Mouse (Mus musculus) thymus, postnatal 4 days (tissue): ENCODE data around the gene Ccl6.

Experiments used
- DNase-seq: peaks from one replicate; pipeline ENCODE4 v3.0.0; 2021

Gene Ccl6

DNA sequence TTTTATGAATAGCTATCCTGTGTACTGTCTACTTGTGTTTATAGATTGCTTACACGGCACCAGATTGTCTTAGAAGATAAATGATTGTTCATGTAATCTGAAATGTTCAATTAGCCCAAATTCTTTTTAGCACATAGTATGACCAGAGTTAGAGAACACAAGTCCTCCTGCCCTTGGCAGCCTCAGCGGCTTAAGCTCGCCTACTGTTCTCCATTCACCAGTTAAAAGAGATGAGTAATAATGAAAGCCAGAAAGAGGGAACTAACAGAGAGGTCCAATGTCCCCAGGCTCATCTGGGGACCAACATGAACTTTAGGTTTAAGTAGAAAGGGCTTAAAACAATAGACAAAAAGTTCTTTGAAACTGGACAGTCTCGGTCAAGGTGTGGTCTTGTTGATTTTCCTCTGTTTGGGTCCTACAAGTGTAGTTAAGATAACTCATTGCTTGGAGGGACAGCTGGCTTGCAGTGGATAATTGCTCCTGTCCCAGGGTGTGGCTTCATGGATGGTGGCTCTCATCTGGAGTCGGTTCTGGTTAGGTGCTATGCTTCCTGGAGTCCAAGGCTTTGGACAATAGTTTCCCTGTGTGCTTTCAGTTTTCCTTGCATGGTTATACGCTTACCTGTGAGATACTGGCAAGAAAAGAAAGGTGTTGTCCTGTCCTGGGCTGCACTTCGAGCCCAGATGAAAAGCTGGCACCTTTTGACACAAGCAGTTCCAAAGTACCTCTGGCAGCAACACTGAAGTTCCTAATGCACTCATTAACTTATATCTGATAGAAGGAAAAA is 3.0 kb upstream of the Ccl6 start:
- no peak for DNase-seq

DNA sequence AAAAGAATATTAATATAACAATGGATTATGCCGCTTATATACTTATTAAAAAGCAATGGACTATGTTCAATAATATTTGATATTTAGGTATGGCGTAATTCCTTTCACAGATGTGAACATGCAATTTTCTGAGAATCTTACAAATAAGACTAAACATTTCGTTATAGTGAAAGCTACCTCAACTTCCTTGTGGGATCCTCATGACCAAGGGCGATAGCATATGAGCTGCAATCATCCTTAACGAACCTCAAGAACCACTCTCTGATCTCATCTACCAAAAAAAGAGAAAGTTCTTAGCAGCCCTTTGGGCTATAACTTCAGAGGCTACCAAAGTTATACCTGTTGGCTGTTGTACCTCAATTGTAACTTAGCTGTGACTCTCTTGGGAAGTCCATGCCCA is 566 bp upstream of the Ccl6 start:
- DNase-seq: no peak

DNA sequence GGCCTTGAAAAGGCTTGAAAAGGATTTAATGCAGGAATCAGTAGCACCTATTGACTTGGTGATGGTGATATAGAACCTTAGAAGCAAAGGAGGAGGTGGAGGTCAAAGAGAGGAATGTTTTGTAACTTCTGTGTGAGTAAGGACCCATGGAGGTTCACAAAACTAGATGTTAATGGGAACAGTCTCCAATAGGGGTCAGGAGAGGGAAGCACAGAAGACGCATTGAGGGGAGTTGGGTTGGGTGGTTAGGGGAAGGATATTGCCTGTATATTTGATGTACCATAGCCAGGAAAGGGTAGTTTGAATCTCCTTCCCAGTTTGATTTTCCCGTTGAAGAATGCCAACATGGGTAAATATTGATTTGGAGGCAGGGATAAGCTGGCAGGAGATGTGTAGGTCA is 8.7 kb downstream of the Ccl6 start:
- DNase-seq: no peak

DNA sequence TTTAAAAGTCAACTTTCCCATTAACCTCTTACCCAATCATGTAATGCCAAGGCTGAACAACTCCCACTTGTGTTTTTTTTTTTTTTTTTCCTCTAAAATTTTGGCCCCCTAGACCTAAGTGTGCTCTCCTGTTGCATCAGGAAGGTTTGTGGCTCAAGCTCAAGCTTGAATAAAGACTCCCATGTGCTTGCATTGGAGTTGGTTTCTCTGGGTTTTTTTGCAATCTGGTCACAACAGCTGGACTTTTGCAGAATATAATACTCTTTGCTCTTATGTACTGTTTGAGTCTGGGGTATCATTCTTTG is 9.5 kb downstream of the Ccl6 start:
- no peak for DNase-seq

DNA sequence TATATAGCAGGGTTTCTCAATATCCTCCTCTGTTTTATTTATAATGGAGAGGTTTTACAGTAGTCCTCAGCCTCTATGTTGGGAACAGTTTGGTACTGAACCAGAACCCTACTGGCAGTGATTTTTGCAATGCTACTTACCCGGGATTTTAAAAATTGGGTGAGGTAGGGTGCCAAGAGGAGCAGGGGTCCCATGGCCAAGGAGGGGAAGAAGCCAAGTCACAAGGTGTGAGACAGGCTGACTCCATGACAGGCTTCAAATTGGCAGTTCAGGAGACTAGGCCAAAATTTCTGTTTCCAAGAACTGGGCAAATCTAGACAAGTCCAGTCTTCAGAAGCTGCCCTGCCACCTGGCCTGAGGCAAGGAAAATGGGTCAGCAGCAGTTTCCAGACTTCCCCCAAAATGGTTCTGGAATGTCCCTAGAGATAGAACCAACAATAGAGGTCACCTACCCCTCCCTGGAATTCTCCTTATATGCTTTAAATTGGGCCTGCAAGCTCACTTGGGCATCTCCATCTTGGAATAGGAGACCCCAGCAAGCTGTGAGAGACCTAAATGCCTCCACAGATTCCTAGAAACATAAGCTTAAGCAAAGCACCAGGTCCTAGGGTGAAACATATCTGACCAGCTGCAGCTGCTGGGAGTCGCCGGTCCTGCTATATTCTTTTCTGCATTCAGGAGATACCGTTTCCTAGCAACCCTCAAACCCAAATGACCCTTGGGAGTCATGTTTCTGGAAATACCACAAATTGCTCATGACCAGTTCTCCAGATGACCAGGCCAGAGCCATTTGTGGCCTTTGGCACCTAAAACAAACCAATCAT is 10.0 kb downstream of the Ccl6 start:
- DNase-seq: no peak

DNA sequence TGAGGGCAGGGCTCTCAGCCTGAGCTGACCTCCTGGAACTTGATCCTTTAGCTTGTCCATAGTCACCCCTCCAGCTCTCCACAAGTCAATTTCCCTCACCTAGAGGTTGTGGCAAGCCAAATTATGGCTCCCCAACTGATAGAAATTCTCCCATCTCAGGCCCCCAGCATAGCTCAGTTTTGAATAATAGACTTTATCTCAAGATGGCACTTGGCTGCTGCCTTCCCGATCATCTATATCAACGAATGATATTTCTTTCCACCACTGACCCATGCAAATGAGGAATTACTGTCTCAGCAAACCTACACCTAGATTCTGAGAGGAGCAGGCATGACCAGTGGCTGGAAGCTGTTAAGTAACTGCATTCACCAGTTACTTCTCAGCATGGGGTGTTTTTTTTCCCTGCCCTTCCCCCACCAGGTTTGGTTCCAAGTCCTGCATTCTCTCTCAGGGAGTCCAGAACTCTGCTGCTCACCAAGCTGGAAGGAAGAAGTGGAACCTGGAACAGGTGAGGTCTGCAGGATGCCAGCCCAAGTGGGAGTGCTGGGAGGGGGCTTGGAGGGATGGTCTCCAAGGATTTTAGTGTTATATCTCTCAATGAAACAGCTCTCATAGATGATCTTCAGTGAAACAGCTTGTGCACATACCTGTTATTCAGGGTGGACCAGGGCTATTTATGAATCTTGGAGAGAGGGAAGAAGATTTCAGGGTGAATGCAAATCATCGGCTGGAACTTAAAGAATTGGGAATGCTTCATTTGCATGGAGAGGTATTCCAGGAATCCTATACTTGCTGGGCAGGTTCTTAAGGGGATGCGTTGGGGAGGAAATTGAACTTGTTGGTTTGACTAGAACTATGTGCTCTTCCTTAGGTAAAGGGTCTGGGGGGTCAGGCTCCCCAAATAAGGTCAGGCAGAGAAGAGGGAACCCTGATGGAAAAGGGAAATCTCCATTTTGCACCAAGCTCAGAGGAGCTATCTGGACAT is 11.0 kb downstream of the Ccl6 start:
- no peak for DNase-seq

DNA sequence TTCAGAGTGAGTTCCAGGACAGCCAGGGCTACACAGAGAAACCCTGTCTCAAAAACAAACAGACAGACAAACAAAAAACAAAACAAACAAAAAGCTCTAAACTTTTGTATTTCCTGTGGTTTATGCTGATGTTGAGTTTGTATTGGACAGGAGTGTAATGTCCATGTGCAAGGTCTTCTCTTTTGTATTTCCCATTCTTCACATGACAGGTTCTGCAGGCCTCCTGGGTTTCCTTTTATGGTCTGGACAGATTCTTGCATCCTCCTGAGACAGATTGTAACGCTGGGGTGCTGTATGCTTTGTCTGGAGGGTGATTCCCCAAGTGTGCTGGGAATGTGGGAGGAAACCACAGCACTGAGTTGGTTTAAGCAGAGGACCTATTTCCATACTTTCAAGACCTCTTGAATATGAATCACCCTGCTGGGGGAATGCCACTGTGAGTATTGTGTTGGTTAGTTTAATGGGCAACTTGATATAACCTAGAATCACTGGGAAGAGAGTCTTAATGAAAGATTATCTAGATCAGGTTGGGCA is 12.1 kb downstream of the Ccl6 start:
- no peak for DNase-seq

DNA sequence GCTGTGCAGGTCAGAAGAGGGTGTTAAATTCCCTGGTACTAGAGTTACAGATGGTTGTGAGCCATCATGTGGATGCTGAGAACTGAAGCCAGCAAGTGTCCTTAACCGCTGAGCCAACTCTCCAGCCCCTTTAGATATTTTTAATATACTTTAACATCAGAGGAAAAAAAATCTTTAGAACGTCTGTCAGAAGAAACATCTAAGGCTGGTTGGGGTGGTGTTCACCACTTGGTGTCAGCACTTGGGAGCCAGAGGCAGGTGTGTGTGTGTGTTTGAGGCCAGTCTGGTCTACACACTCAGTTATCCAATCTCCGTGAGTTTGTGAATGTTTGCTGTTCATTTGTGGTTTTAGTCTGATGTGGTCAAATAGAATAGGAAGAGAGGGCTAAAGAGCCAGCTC is 13.9 kb downstream of the Ccl6 start:
- no peak for DNase-seq

DNA sequence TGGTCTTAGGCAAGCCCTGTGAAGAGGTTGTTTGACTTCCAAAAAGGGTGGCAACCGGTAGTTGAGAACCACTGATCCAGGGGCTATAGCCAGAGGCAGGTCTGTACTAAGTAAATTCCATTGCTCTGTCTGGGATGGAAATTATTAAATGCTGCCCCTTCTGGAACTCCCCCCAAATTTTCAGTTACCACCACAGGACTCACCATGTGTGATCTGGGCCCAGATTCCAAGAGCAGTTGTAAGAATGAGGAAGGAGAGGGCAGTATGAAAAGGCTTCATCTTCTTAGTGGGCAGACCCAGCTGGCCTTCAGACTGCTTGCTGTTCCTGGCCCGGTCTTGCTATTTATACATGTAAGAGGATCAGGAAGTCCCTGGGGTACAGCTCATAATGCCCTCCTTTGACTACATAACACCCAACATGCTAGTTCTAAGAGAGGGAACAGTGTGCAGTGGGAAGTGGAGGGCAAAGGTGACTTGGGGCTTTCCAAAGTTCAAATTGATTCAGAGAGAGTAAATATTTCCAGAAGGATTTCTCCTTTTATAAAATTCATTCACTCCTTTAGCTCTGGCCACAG is 14.6 kb downstream of the Ccl6 start, which contains the start of gene Ccl9:
Gene Ccl9, minus strand, starts transcription at position 451 of the 575 bp plus-strand sequence.
- no peak for DNase-seq

DNA sequence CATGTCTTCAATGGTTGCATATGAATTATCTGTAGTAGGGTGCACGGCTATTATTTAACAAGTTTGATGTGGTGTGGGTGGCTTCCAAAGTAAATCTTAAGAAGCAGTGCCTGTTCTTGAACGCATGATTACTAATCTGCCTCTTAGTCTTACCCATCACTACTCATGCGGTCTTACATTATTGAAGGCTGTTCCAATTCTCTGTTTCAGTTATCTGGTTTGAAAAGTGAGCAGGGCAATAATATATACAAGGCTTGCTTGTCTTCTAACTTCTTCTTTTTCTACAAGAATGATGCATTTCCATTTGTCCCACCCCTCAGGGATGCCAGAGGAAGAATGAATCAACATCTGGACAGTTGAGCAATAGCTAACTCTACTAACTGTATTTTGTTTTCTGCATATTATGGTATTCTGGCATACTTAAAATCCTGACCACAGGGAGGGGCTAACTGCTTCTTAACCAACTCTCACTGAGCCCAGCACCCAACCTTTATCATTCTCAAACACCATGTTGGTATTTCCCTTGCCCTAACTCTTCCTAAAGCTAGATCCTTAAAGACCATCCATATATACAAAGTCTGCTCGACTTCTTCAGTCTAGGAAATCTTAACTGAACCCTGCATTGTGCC is 15.8 kb downstream of the Ccl6 start:
- no peak for DNase-seq

DNA sequence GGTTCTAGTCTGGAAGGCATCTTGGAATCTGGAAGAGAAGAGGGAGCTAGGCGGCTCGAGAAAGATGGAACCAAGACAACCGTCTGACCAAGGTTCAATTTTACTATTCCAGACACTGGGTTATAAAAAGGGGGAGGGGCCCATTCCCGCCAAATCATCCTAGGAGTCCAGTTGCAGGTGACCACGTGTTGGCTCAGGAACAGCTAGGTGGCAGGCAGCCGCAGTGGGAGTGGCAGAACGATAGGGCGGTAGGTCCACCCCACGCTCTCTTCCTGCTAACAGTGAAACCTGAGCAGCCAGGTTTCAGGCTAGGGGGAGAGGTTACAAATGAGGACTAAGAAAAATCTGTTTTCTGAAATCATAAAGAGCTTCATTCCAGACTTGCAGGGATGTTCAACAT is 20.1 kb downstream of the Ccl6 start:
- no peak for DNase-seq

DNA sequence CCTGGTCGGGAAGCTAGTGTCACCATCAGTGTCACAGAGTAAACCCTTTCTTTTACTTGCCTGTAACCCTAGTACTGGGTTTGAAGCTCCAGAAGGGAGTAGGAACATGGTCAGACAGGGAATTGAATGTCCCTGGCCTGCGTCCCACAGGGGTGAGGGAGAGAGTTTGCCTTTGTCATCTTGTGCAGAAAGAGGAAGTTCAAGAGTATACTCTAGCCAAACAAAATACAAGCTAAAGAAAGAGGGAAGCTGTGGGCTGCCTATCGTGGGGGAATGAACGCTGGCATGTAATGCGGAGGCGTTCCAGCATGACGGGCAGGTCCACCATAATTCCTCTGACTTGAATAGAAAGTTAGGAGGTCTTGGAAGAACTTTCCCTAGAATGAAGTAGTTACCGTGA is 20.7 kb downstream of the Ccl6 start:
- DNase-seq: no peak

DNA sequence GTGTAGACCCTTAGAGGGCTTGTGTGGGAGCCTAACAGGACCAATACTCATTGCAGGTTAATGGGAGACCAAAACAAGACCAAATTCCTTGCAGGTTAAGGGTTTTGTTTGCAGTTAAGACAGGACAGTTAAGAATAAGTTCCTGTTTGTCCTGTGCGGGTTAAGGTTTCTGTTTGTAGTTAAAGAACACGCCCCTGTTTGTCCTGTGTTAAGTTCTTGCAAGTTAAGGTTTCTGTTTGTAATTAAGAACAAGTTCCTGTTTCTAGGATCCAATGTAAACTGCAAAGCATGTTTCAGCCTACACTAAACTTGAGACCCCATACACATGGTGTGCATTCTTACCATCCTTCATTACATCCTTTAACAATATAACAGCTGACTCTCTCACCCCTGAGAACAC is 22.7 kb downstream of the Ccl6 start:
- no peak for DNase-seq

DNA sequence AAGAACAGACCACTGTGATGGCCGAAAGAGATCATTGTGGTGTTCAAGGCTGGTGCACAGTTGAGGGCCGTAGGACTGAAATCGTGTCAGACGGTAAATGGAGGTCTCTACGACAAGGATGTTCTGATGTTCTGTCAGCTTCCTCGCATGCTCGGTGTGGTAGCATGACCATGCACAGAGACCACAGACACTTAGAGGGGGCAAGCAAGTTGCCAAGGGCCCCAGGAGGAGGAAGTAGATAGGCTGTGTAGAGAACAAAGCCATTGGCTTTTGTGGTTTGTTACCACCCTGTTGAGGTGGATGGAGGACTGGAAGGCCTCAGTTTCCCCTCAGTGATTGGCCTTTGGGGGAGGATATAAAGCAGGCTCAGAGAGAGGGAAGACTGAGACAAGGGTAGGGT is 23.6 kb downstream of the Ccl6 start:
- DNase-seq: no peak

DNA sequence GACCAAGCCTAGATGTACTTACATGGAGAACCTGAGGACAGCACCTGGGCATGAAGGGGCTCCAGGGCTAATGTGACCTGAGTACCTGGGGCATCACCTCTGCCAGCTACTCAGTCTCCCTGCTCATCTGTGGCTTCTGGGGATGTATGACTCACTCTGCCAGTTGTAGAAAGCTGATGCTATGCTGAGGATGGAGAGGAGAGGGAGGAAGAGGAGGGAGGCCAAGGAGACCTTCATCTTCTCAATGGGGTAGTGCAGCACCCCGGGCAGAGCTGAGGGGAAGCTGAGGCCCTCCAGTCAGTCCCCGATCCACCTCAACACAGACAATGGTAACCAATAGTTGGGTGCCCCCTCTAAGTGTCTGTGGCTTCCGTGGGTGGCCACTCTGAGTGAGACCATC is 24.1 kb downstream of the Ccl6 start:
- DNase-seq: no peak

DNA sequence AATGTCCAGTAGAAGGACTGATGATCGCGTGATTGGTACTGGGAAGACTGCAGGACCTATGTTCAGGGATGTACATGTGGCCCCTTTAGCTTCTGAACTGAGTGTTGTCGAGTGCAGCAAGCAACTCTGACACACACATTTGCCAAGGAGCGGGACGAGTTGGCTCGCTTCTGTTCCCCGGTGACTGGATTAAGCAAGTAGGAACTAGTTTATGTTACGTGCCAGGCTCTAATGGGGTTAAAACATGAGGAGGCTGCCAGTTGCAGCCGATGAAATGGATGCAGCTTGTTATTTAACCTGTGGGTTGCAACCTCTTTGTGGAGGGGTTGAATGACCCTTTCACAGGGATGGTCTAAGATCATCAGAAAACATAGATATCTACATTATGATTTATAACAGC is 24.8 kb downstream of the Ccl6 start:
- DNase-seq: no peak

DNA sequence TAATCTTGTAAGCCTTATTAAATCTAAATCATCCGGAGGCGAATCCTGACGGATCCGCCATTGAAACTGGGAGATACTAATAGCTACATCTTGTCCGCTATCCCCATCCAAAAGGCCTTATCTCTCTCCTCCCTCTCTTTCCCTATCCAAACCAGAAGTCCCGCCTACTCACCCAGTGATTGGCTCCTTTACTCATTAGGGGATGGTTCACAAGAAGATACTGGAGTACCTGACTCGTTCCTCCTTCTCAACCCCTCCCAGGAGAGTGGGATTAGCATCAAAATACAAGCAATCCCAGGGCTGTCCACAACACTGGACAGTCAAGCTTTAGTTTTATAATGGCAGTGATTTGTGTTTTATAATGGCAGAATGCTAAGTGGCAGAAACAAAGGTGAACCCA is 25.6 kb downstream of the Ccl6 start:
- no peak for DNase-seq

DNA sequence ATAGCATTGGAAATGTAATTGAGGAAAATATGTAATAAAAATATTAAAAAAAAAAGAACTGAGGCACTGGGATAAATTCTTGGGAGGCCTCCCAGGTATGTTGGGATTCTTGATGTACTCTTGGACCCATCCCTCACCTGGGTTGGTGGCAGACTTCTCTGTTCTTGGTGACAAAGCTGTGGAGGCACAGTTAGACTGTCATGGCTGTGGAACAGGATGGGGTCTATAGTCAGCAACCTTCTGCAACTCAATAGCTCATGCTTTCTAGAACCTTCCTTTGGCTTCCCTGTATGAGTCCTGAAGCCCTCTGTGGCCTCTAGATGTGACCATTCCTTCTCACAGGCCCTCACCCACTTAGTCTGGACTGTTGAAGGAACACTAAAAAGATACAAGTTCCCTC is 26.3 kb downstream of the Ccl6 start:
- DNase-seq: no peak

DNA sequence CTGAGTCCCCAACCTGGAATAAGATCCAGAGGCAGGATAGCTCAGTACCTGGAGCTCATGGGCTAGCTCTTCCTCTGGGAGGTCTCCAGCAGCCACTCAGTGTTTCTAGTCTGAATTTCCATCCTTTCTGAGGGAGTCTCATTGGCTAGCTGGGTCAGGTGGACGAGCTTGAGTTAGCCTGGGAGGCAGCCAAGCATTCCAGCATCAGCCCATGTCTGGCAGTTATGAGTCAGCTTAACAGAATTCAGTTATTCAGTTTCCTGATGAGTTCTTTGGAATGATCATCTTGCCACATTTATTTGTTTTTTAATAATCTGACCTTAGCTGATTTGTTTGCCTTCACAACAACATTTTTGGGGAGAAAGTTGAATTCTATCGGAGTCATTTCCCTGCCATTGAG is 29.1 kb downstream of the Ccl6 start:
- DNase-seq: no peak

DNA sequence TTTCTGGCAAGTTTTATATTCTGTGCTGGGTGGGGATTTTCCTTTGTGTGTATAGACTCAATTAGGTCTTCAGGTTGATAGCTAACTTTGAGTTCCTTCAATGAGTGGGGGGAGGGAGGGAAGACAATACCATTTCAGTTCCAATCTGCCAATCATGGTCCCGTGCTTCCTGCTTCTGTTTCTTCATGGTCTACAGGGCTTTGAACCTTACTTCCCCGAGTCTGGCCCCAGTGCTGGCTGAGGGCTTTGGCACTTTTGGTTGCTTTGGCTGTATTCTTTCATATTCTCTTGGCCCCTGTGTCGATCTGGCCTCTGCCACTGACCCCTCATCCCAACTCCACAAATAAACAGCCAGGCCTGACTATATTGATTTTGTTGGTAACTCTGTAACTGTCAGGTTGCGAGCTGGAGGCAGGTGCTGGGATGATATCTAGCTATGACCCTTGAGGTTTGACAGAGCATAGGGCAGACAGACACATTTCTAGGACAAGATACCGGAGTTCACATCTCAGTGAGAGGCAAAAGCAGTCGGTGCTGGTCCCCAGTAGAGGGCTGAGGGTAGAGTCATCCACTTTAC is 30.5 kb downstream of the Ccl6 start:
- no peak for DNase-seq

DNA sequence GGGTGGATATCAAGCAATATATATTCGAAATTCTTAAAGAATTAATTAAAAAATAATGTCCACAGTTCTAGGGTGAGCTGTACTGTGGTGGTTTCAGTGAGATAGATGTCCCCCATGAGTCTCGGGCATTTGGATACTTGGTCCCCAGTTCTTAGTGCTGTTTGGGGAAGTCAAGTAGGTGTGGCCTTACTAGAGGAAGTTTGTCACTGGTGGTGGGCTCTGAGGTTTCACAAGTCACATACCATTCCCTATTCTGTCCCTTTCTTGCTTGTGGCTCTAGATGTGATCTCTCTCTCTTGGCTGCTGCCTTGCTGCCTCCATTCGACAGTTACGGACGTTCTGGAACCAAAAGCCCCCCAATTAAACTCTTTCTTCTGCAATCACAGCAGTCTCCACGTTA is 32.5 kb downstream of the Ccl6 start:
- DNase-seq: no peak

DNA sequence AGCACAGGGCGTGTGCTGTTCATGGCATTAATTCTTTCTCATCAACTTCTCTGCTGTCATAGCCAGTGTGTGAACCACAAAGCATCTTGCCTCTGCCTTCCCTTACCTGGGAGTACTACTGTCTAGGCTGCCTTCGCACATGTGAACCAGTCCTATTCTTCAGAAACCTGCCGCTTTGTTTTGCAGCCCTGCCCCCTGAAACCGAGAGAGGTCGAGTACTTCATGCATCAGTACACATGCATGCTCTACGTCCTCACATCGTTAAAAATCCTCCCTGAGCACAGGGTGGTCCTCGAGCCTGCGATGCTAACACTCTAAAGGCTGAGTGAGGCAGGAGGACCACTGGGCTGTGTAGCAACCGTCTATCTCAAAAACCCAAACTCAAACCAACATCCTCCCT is 35.8 kb downstream of the Ccl6 start:
- DNase-seq: no peak
